Mouse (Mus musculus): ENCODE data around the gene Dusp8. TPM values are rescaled to one million over a fixed set of nuclear protein-coding genes. Genes with fewer than 3 reads are reported as not detected.
"Not testable (repeated sequence)": the region's sequence is repeated elsewhere in the genome, so short reads cannot be mapped to it uniquely, and the experiment has no call there.

Dusp8 gene
- polyA plus RNA-seq (2012; rRNA removed) = 30.1 and 33.3 TPM in 2 replicates

DNA sequence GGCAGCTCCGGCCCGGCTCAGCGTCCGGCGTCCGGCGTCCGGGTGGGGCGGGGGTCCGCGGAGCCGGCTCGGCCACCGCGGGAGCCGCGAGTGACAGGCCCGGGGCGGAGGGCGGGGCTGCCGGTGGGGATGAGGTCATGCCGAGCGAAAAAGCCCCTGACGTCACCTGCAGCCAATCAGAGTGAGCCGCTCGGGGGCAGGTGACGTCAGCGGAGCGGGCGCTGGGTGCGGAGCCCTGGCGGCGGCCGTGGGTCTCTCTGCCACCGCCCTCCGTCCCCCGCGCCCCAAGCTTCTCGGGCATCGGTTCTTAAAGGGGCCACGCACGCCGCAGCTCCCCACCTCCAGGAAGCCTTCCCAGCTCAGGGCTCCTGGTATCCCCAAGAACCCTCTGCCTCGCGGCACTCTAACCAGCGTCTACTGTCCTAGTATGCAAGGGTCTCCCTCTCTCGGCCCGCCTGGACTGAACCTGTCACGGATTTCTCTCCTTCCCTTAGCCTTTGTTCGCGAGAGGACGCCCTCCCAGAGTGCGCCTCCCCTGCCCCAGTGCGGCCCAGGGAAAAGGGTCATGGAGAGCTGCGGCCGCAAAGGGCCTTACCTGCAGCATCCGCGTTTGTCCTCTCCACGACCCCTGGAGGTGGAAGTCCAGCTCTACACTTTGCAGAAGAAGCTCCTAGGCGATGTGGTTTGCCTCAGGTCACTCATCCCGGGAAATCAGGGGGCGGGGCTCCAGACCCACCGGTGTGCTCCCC lies at the start of gene Dusp8:
Gene Dusp8 (minus strand): TSS at position 661 of the 749 bp plus-strand sequence.
- WGBS = under 1% methylated on average over 58 of the region's 63 CpGs
- H3K4me3 ChIP-seq (replicated peaks; ENCODE audit: extremely low read depth, low read depth, low read length) = peak within 1 kb of the TSS; percentile 63
- peak; percentile 91 for DNase-seq
- H3K4me1 ChIP-seq (ENCODE audit: control insufficient read depth, insufficient read depth, low read length) = peaks cover 5% of the 10 kb centered on the region
- TF ChIP-seq CTCF (IDR thresholded peaks at IDR 0.05; ENCODE audit: insufficient read depth, low read length) (peak; percentile 39; the same call in 1 of the 2 replicates), POLR2A (IDR thresholded peaks at IDR 0.05; ENCODE audit: borderline replicate concordance, extremely low read depth, low read depth, low read length) (no peak)

GRCm38 (mm10) chr7:142144507-142144906 lies 48.9 kb upstream of the Dusp8 start, which contains the start of gene Gm45337:
Gm45337 (minus strand) TSS chr7:142144607.
- DNase-seq = no peak
- Histone ChIP-seq H3K4me1 (ENCODE audit: control insufficient read depth, insufficient read depth, low read length) (no peaks in the 10 kb centered on the region), H3K4me3 (replicated peaks; ENCODE audit: extremely low read depth, low read depth, low read length) (no peak within 1 kb of the TSS)
- 53% methylated on average over 1 of the region's 1 CpGs for WGBS
- TF ChIP-seq CTCF (IDR thresholded peaks at IDR 0.05; ENCODE audit: insufficient read depth, low read length) = no peak
- TF ChIP-seq POLR2A (IDR thresholded peaks at IDR 0.05; ENCODE audit: borderline replicate concordance, extremely low read depth, low read depth, low read length) = no peak

DNA sequence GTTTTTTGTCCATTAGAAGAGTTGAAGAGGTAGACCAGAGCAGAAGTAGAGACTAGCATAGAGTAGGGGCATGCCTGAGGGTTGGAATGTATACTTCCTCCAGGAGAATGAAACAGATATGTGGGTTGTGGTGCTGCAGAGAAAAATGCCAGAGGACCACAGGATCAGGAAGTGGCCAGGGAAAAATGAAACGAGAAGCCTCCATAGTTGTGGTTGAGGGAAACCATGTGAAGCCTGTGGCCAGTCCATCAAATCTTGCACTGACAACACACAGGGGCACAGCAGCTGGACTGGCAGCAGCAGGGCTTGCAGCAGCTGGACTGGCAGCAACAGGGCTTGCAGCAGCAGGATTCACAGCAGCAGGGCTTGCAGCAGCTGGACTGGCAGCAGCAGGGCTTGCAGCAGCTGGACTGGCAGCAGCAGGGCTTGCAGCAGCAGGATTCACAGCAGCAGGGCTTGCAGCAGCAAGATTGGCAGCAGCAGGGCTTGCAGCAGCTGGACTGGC lies 47.9 kb upstream of the Dusp8 start:
- H3K4me3 ChIP-seq (replicated peaks; ENCODE audit: extremely low read depth, low read depth, low read length) = not testable (repeated sequence)

DNA sequence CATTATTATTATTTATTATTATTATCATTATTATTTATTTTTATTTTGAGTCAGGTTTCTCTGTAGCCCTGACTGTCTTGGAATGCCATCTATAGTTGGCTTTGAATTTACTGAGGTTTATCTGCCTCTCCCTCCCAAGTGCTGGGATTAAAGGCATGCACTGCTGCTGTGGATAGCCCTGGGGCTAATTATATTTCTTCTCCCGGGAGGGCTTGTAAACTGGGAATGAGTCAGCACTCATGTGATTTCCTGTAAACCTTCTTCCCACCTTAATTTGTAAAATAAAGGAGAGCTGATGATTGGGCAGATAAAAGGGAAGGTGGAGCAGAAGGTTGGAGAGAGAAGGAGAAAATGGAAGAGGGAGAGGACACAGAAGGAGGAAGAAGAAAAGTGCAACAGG lies 45.1 kb upstream of the Dusp8 start:
- TF ChIP-seq POLR2A (IDR thresholded peaks at IDR 0.05; ENCODE audit: borderline replicate concordance, extremely low read depth, low read depth, low read length) = no peak
- TF ChIP-seq CTCF (IDR thresholded peaks at IDR 0.05; ENCODE audit: insufficient read depth, low read length) = no peak
- H3K4me3 ChIP-seq (replicated peaks; ENCODE audit: extremely low read depth, low read depth, low read length) = no peak overlapping the region
- no peaks in the 10 kb centered on the region for H3K4me1 ChIP-seq (ENCODE audit: control insufficient read depth, insufficient read depth, low read length)
- 7% methylated on average over 1 of the region's 1 CpGs for WGBS
- no peak for DNase-seq

More for the DNA sequence above, 47.9 kb upstream of the Dusp8 start:
- not testable (repeated sequence) for H3K4me1 ChIP-seq (ENCODE audit: control insufficient read depth, insufficient read depth, low read length); DNase-seq
- 24% methylated on average over 1 of the region's 1 CpGs for WGBS

- H3K4me1 ChIP-seq (ENCODE audit: control insufficient read depth, insufficient read depth, low read length); H3K4me3 ChIP-seq (replicated peaks; ENCODE audit: extremely low read depth, low read depth, low read length); DNase-seq: not testable (repeated sequence)
- 25% methylated on average over 2 of the region's 2 CpGs for WGBS
Measured at GRCm38 (mm10) chr7:142135934-142136333, 40.3 kb upstream of the Dusp8 start, which contains the start of gene Gm39115. Gm39115 (minus strand) TSS chr7:142136034.

- no peak for TF ChIP-seq POLR2A (IDR thresholded peaks at IDR 0.05; ENCODE audit: borderline replicate concordance, extremely low read depth, low read depth, low read length)
- no peak for TF ChIP-seq CTCF (IDR thresholded peaks at IDR 0.05; ENCODE audit: insufficient read depth, low read length)
- DNase-seq = no peak
- no peak overlapping the region for H3K4me3 ChIP-seq (replicated peaks; ENCODE audit: extremely low read depth, low read depth, low read length)
- H3K4me1 ChIP-seq (ENCODE audit: control insufficient read depth, insufficient read depth, low read length) = no peaks in the 10 kb centered on the region
- 47% methylated on average over 4 of the region's 4 CpGs for WGBS
Measured at GRCm38 (mm10) chr7:142134206-142134995, 38.8 kb upstream of the Dusp8 start.

- no peaks in the 10 kb centered on the region for H3K4me1 ChIP-seq (ENCODE audit: control insufficient read depth, insufficient read depth, low read length)
- DNase-seq = no peak
- H3K4me3 ChIP-seq (replicated peaks; ENCODE audit: extremely low read depth, low read depth, low read length) = no peak overlapping the region
- 54% methylated on average over 4 of the region's 4 CpGs for WGBS
- TF ChIP-seq CTCF (IDR thresholded peaks at IDR 0.05; ENCODE audit: insufficient read depth, low read length) (no peak), POLR2A (IDR thresholded peaks at IDR 0.05; ENCODE audit: borderline replicate concordance, extremely low read depth, low read depth, low read length) (no peak)
Measured at GRCm38 (mm10) chr7:142128843-142129242, 33.2 kb upstream of the Dusp8 start.

DNA sequence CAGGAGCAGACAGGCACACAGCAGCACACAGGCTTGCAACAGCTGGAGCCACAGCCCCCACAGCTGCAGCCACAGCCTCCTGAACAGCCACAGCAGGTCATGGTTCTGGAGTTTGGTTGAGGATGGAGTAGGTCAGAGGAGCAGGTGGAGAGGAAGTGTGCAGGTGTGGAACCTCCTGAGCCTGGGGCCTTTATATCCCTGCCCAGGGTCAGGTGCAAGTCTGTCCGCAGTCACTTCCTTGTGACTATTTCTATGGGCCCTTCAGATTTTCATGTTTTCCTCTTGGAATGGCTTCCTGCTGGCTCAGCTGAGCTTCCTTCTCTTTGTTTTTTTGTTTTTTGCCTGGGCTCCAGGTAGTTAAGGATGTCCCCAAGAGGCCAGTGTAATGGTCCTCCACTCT lies 25.0 kb upstream of the Dusp8 start, which contains the start of gene Gm45618:
Gene Gm45618 (minus strand): TSS at position 101 of the 400 bp plus-strand sequence.
- WGBS = 81% methylated on average over 1 of the region's 1 CpGs
- H3K4me3 ChIP-seq (replicated peaks; ENCODE audit: extremely low read depth, low read depth, low read length) = not testable (repeated sequence)

GRCm38 (mm10) chr7:142119632-142120031 lies 24.0 kb upstream of the Dusp8 start:
- no peak for DNase-seq

More for the DNA sequence above, 25.0 kb upstream of the Dusp8 start, which contains the start of gene Gm45618:
- DNase-seq; H3K4me1 ChIP-seq (ENCODE audit: control insufficient read depth, insufficient read depth, low read length): not testable (repeated sequence)

More at GRCm38 (mm10) chr7:142119632-142120031, 24.0 kb upstream of the Dusp8 start:
- no peaks in the 10 kb centered on the region for H3K4me1 ChIP-seq (ENCODE audit: control insufficient read depth, insufficient read depth, low read length)
- WGBS = 10% methylated on average over 5 of the region's 5 CpGs
- TF ChIP-seq CTCF (IDR thresholded peaks at IDR 0.05; ENCODE audit: insufficient read depth, low read length) (peak; percentile 40), POLR2A (IDR thresholded peaks at IDR 0.05; ENCODE audit: borderline replicate concordance, extremely low read depth, low read depth, low read length) (no peak)
- H3K4me3 ChIP-seq (replicated peaks; ENCODE audit: extremely low read depth, low read depth, low read length) = no peak overlapping the region
